Mouse (Mus musculus): ENCODE data around the gene Capza2. TPM values are rescaled to one million over a fixed set of nuclear protein-coding genes. Genes with fewer than 3 reads are reported as not detected.
A peak's percentile ranks its signal among the peaks of the same experiment; 100 is the strongest.

Gene Capza2
- polyA plus RNA-seq, 1 experiment from 2014 or later = 167 TPM

GRCm38 (mm10) chr6:17652132-17652531 is 16.1 kb downstream of the Capza2 start:
- Histone ChIP-seq H3K27me3 (ENCODE audit: control insufficient read depth, insufficient read depth, low read length) (no peaks in the 10 kb centered on the region), H3K4me2 (replicated peaks; ENCODE audit: low read depth) (no peak overlapping the region), H3K9ac (ENCODE audit: low read length) (no peak overlapping the region), H3K27ac (replicated peaks) (no peak overlapping the region), H3K4me3 (ENCODE audit: low read depth, low read length) (no peak overlapping the region), H3K4me1 (replicated peaks; ENCODE audit: control insufficient read depth, insufficient read depth) (no peaks in the 10 kb centered on the region), H3K36me3 (ENCODE audit: control insufficient read depth, insufficient read depth, low read length) (peaks cover 11% of the 10 kb centered on the region), H3K9me3 (ENCODE audit: control insufficient read depth, low read length) (no peaks in the 10 kb centered on the region)
- TF ChIP-seq CTCF (IDR thresholded peaks at IDR 0.05; ENCODE audit: low read depth) (no peak), EP300 (optimal IDR thresholded peaks at IDR 0.05) (no peak)
- DNase-seq (ENCODE audit: low spot score) (no peak), ATAC-seq (ENCODE audit: low FRiP score, low TSS enrichment) (no peak)
- WGBS = 83% methylated on average over 2 of the region's 2 CpGs

GRCm38 (mm10) chr6:17655080-17655479 is 19.0 kb downstream of the Capza2 start:
- no peaks in the 10 kb centered on the region for H3K9me3 ChIP-seq (ENCODE audit: control insufficient read depth, low read length)
- no peak overlapping the region for H3K9ac ChIP-seq (ENCODE audit: low read length)
- TF ChIP-seq EP300 (optimal IDR thresholded peaks at IDR 0.05) (no peak), CTCF (IDR thresholded peaks at IDR 0.05; ENCODE audit: low read depth) (no peak)
- peaks cover 8% of the 10 kb centered on the region; the same call in 1 of the 2 replicates for H3K36me3 ChIP-seq (ENCODE audit: control insufficient read depth, insufficient read depth, low read length)
- DNase-seq (ENCODE audit: low spot score) (no peak), ATAC-seq (ENCODE audit: low FRiP score, low TSS enrichment) (no peak)
- H3K4me3 ChIP-seq (ENCODE audit: low read depth, low read length) = no peak overlapping the region
- H3K4me1 ChIP-seq (replicated peaks; ENCODE audit: control insufficient read depth, insufficient read depth) = no peaks in the 10 kb centered on the region
- no peaks in the 10 kb centered on the region for H3K27me3 ChIP-seq (ENCODE audit: control insufficient read depth, insufficient read depth, low read length)
- no peak overlapping the region for H3K4me2 ChIP-seq (replicated peaks; ENCODE audit: low read depth)
- 92% methylated on average over 2 of the region's 2 CpGs for WGBS
- no peak overlapping the region for H3K27ac ChIP-seq (replicated peaks)

- no peak overlapping the region for H3K27ac ChIP-seq (replicated peaks)
- no peak for TF ChIP-seq CTCF (IDR thresholded peaks at IDR 0.05; ENCODE audit: low read depth)
- no peak for TF ChIP-seq EP300 (optimal IDR thresholded peaks at IDR 0.05)
- H3K9ac ChIP-seq (ENCODE audit: low read length) = no peak overlapping the region
- no peaks in the 10 kb centered on the region for H3K27me3 ChIP-seq (ENCODE audit: control insufficient read depth, insufficient read depth, low read length)
- H3K4me3 ChIP-seq (ENCODE audit: low read depth, low read length) = no peak overlapping the region
- DNase-seq (ENCODE audit: low spot score) = no peak
- 80% methylated on average over 1 of the region's 1 CpGs for WGBS
- no peak for ATAC-seq (ENCODE audit: low FRiP score, low TSS enrichment)
- H3K4me2 ChIP-seq (replicated peaks; ENCODE audit: low read depth) = no peak overlapping the region
- H3K36me3 ChIP-seq (ENCODE audit: control insufficient read depth, insufficient read depth, low read length) = peaks cover 10% of the 10 kb centered on the region; the same call in 1 of the 2 replicates
- no peaks in the 10 kb centered on the region for H3K9me3 ChIP-seq (ENCODE audit: control insufficient read depth, low read length)
- no peaks in the 10 kb centered on the region for H3K4me1 ChIP-seq (replicated peaks; ENCODE audit: control insufficient read depth, insufficient read depth)
Measured at GRCm38 (mm10) chr6:17657308-17657707, 21.3 kb downstream of the Capza2 start.

- H3K36me3 ChIP-seq (ENCODE audit: control insufficient read depth, insufficient read depth, low read length) = peaks cover 15% of the 10 kb centered on the region
Measured at GRCm38 (mm10) chr6:17665348-17665747, 29.3 kb downstream of the Capza2 start.

GRCm38 (mm10) chr6:17666024-17666423 is 30.0 kb downstream of the Capza2 start:
- H3K36me3 ChIP-seq (ENCODE audit: control insufficient read depth, insufficient read depth, low read length) = peaks cover 18% of the 10 kb centered on the region
- DNase-seq (ENCODE audit: low spot score) (no peak), ATAC-seq (ENCODE audit: low FRiP score, low TSS enrichment) (no peak)
- no peaks in the 10 kb centered on the region for H3K27me3 ChIP-seq (ENCODE audit: control insufficient read depth, insufficient read depth, low read length)
- H3K9me3 ChIP-seq (ENCODE audit: control insufficient read depth, low read length) = no peaks in the 10 kb centered on the region
- no peaks in the 10 kb centered on the region for H3K4me1 ChIP-seq (replicated peaks; ENCODE audit: control insufficient read depth, insufficient read depth)
- no peak overlapping the region for H3K9ac ChIP-seq (ENCODE audit: low read length)
- no peak overlapping the region for H3K27ac ChIP-seq (replicated peaks)
- TF ChIP-seq EP300 (optimal IDR thresholded peaks at IDR 0.05) (no peak), CTCF (IDR thresholded peaks at IDR 0.05; ENCODE audit: low read depth) (no peak)
- H3K4me3 ChIP-seq (ENCODE audit: low read depth, low read length) = no peak overlapping the region
- no peak overlapping the region for H3K4me2 ChIP-seq (replicated peaks; ENCODE audit: low read depth)

More at GRCm38 (mm10) chr6:17665348-17665747, 29.3 kb downstream of the Capza2 start:
- no peaks in the 10 kb centered on the region for H3K4me1 ChIP-seq (replicated peaks; ENCODE audit: control insufficient read depth, insufficient read depth)
- DNase-seq (ENCODE audit: low spot score) = no peak
- TF ChIP-seq EP300 (optimal IDR thresholded peaks at IDR 0.05) (no peak), CTCF (IDR thresholded peaks at IDR 0.05; ENCODE audit: low read depth) (no peak)
- ATAC-seq (ENCODE audit: low FRiP score, low TSS enrichment) = no peak
- no peak overlapping the region for H3K27ac ChIP-seq (replicated peaks)
- H3K9ac ChIP-seq (ENCODE audit: low read length) = no peak overlapping the region
- 96% methylated on average over 7 of the region's 7 CpGs for WGBS
- no peak overlapping the region for H3K4me2 ChIP-seq (replicated peaks; ENCODE audit: low read depth)
- H3K27me3 ChIP-seq (ENCODE audit: control insufficient read depth, insufficient read depth, low read length) = no peaks in the 10 kb centered on the region
- no peak overlapping the region for H3K4me3 ChIP-seq (ENCODE audit: low read depth, low read length)
- H3K9me3 ChIP-seq (ENCODE audit: control insufficient read depth, low read length) = no peaks in the 10 kb centered on the region

- Histone ChIP-seq H3K4me2 (replicated peaks; ENCODE audit: low read depth) (no peak overlapping the region), H3K36me3 (ENCODE audit: control insufficient read depth, insufficient read depth, low read length) (peaks cover 11% of the 10 kb centered on the region), H3K27me3 (ENCODE audit: control insufficient read depth, insufficient read depth, low read length) (no peaks in the 10 kb centered on the region), H3K4me3 (ENCODE audit: low read depth, low read length) (no peak overlapping the region), H3K27ac (replicated peaks) (no peak overlapping the region), H3K9me3 (ENCODE audit: control insufficient read depth, low read length) (no peaks in the 10 kb centered on the region), H3K9ac (ENCODE audit: low read length) (no peak overlapping the region), H3K4me1 (replicated peaks; ENCODE audit: control insufficient read depth, insufficient read depth) (no peaks in the 10 kb centered on the region)
- DNase-seq (ENCODE audit: low spot score) = no peak
- ATAC-seq (ENCODE audit: low FRiP score, low TSS enrichment) = peak; percentile 59; the same call in 1 of the 2 replicates
- WGBS = 71% methylated on average over 3 of the region's 3 CpGs
- TF ChIP-seq CTCF (IDR thresholded peaks at IDR 0.05; ENCODE audit: low read depth) (no peak), EP300 (optimal IDR thresholded peaks at IDR 0.05) (no peak)
Measured at GRCm38 (mm10) chr6:17667813-17668212, 31.8 kb downstream of the Capza2 start.
